Mouse (Mus musculus): ENCODE measurements around the gene Prlhr. TPM values are rescaled to one million over a fixed set of nuclear protein-coding genes. Genes with fewer than 3 reads are reported as not detected.

Gene Prlhr
- polyA plus RNA-seq, 1 experiment from 2014 or later, result not detected

- Histone ChIP-seq H3K4me3 (no peak overlapping the region), H3K4me2 (no peak overlapping the region), H3K4me1 (peaks cover 4% of the 10 kb centered on the region; the same call in 1 of the 2 replicates), H3K36me3 (ENCODE audit: poor library complexity, severe bottlenecking) (no peaks in the 10 kb centered on the region), H3K9me3 (replicated peaks) (no peaks in the 10 kb centered on the region), H3K27me3 (no peaks in the 10 kb centered on the region), H3K27ac (no peak overlapping the region), H3K9ac (no peak overlapping the region)
- 86% methylated on average over 1 of the region's 1 CpGs for WGBS
- no peak for ATAC-seq
These were observed 50.5 kb downstream of the Prlhr start for GRCm38 (mm10) chr19:60417611-60418010.

Other genes with a start within 250 kb of the Prlhr start
- 62.9 and 67.2 TPM in 2 replicates for gene Fam204a, start 241.6 kb downstream of the Prlhr start, polyA plus RNA-seq (2015; fragmentation: Nextera tagmentation; extraction: Ambion mirVana)
- gene Cacul1, start 112.7 kb upstream of the Prlhr start, polyA plus RNA-seq (2015; fragmentation: Nextera tagmentation; extraction: Ambion mirVana), result 19.3 and 20.9 TPM in 2 replicates

All from forebrain, embryonic 13.5 days (tissue).